Mouse (Mus musculus) embryo, embryonic 9.5 days (tissue): Measurements from ENCODE around the gene Nr2c1.

Source experiments
- DNase-seq: peaks from one replicate; pipeline ENCODE4 v3.0.0-alpha.2; 2017; ENCODE audit errors: extremely low spot score

Gene Nr2c1

GRCm38 (mm10) chr10:94210718-94211618 lies 63.1 kb downstream of the Nr2c1 start:
- DNase-seq: no peak

DNA sequence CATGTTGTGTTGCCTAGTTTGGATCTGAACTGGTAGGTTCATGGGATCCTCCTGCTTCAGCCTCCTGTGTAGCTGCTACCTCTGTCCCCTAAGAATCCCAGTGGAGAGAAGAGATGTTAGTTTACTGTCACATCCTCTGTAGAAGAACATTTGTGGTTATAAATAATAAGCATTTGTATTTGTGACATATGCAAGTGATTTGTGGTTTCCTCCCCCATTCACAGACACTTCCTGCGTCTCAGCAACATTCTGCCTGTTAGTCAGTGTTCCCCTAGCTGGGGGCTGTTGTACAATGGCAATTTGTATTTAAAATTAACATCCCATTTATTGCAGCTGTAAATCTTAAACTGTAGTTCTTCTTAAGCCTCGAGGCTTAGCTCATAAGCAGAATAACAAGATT lies 63.9 kb downstream of the Nr2c1 start:
- DNase-seq: no peak

- peak; percentile 19 for DNase-seq
These were observed 77.4 kb downstream of the Nr2c1 start for GRCm38 (mm10) chr10:94225026-94225750.

- DNase-seq: peak; percentile 76
These were observed 82.6 kb downstream of the Nr2c1 start for GRCm38 (mm10) chr10:94230172-94230981.

DNA sequence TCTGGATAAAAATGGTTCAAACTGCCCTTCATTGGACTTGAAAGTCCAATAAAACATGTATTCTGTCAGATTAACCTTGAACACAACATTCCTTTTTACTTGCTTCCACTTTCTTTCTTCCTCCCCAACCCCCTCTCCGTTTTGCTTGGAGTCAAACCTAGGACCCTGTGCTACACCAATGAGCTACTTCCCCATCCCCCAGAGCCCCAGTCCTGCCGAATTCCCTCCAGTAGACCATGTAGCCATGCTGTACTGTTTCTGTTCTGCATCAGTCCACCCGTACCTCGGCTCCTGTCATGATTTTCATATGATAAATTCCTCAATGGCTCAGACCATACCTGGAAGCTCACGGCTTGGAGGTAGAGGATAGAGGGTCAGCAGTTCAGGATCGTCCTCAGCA lies 83.2 kb downstream of the Nr2c1 start:
- DNase-seq: no peak

DNA sequence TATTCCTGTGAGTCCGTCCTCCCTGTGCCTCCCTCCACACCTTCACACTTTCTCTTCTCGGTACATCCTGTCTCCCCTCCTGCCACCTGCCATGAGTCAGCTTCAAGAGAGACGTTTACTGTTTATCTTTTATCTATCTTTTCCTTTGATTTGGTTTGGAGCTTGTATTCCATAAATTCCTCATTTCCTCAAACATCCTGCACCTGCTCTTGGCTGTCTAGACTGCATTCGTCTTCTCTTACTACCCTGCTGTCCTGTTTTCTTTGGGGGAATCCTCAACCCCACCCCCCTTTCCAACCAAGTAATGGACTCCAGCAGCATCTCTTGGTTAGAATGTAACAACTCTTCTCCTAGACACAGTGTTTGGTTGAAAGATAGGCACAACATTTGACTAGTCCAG lies 87.4 kb downstream of the Nr2c1 start:
- DNase-seq: no peak

DNA sequence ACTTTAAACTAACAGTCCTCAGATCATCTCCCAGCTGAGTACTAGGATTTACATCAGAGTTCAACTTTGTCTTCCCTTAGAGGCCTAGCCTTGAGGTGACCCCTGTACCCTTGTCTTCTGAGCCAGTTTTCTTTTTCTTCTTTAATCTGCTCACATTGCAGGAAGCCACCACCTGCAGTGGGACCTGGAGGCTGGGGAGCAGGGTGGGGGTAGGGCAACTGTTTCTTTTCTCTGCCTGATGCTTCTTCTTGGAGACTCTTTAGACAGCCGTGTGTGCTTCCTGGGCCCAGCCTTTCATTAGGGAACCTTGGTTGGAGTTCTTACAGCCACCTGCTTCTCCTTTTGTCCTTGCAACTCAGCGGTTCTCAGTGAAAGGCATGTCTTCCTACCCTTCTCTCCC lies 93.5 kb downstream of the Nr2c1 start:
- DNase-seq: no peak
